Mouse (Mus musculus) liver, embryonic 14.5 days (tissue): ENCODE data around the gene Plagl2. TPM values are rescaled to one million over a fixed set of nuclear protein-coding genes. Genes with fewer than 3 reads are reported as not detected.
"Not testable (repeated sequence)": the region's sequence is repeated elsewhere in the genome, so short reads cannot be mapped to it uniquely, and the experiment has no call there.

Experiments
- ATAC-seq: fragments of 200-750 bp; cut with Nextera tagmentation; 2 replicates; pipeline ENCODE4 v1.8.0; 2017; ENCODE audit warnings: moderate number of reproducible peaks, mild to moderate bottlenecking, moderate library complexity; ENCODE audit not compliant: insufficient read depth
- DNase-seq, 3 experiments: peaks; one replicate each; pipeline ENCODE4 v3.0.0-alpha.2; 2012 to 2013; ENCODE audit warnings: low read depth in 3 of 3, low spot score in 3 of 3
- H3K27ac ChIP-seq: fragments of 300-500 bp; sonication (generic); 2 replicates; pipeline ENCODE4 v1.5.1; 2014; ENCODE audit warnings: moderate library complexity, mild to moderate bottlenecking, control low read depth, inconsistent platforms
- H3K27me3 ChIP-seq: fragments of 300-500 bp; sonication (generic); 2 replicates; pipeline ENCODE4 v1.6.1; 2014; ENCODE audit warnings: mild to moderate bottlenecking, low read length, moderate library complexity; ENCODE audit not compliant: control insufficient read depth, insufficient read depth
- H3K36me3 ChIP-seq: fragments of 300-500 bp; sonication (generic); replicated peaks from 2 replicates; pipeline ENCODE4 v1.6.1; 2014; ENCODE audit warnings: low read depth; ENCODE audit not compliant: control insufficient read depth, insufficient read depth
- H3K4me1 ChIP-seq, 2 experiments: fragments of 200-500 bp in 1 of 2; fragments of 300-500 bp in 1 of 2; sonication (generic) in 1 of 2; replicated peaks; 2 replicates each; pipeline ENCODE4 v1.6.1; 2012 to 2014; ENCODE audit warnings: antibody characterized with exemption in 1 of 2, inconsistent platforms in 1 of 2, low read length in 1 of 2; ENCODE audit not compliant: control insufficient read depth in 2 of 2, insufficient read depth in 2 of 2
- H3K4me2 ChIP-seq: fragments of 300-500 bp; sonication (generic); 2 replicates; pipeline ENCODE4 v1.6.1; 2014; ENCODE audit warnings: low read depth, mild to moderate bottlenecking, control low read depth, moderate library complexity
- H3K4me3 ChIP-seq, 2 experiments: fragments of 200-500 bp in 1 of 2; fragments of 300-500 bp in 1 of 2; sonication (generic) in 1 of 2; 2 replicates each; pipeline ENCODE4 v1.5.1; 2012 to 2014; ENCODE audit warnings: low read depth in 2 of 2, low read length in 2 of 2, mild to moderate bottlenecking in 2 of 2, control low read depth in 1 of 2, inconsistent platforms in 1 of 2, moderate library complexity in 1 of 2; ENCODE audit not compliant: insufficient read depth in 1 of 2
- H3K9ac ChIP-seq: fragments of 300-500 bp; sonication (generic); replicated peaks from 2 replicates; pipeline ENCODE4 v1.6.1; 2014; ENCODE audit warnings: mild to moderate bottlenecking, control low read depth, moderate library complexity
- H3K9me3 ChIP-seq: fragments of 300-500 bp; sonication (generic); 2 replicates; pipeline ENCODE4 v1.6.1; 2016; ENCODE audit warnings: low read length, mixed read lengths; ENCODE audit not compliant: control insufficient read depth
- CTCF ChIP-seq: IDR thresholded peaks from 2 replicates; pipeline ENCODE4 v1.5.1; 2016; ENCODE audit warnings: antibody characterized with exemption, low read depth, control low read depth
- EP300 ChIP-seq: IDR thresholded peaks from 2 replicates; pipeline ENCODE4 v1.6.1; 2016; ENCODE audit warnings: antibody characterized with exemption, low read depth
- WGBS: fragments of 180-500 bp; shearing (Covaris S2); extraction: QIAGEN DNeasy Blood & Tissue Kit; methylation state at CpG from one replicate; pipeline ENCODE4 v1.1.7; 2014; ENCODE audit not compliant: insufficient replicate concordance; 5-methylcytosine and 5-hydroxymethylcytosine counted together
- polyA plus RNA-seq, 2 experiments: library from polyadenylated mRNA; depleted of rRNA in 1 of 2; stranded (reverse) in 1 of 2; unstranded in 1 of 2; fragments of >200 nt; fragmentation: Nextera tagmentation in 1 of 2; extraction: Ambion mirVana in 1 of 2; gene quantifications; 2 replicates each; pipeline versions ENCODE4 v1.2.1 to v1.2.3; 2012 to 2014

Plagl2 gene
- polyA plus RNA-seq, 2 experiments = 14.5 to 23.9 TPM

- ATAC-seq, H3K9me3 ChIP-seq, DNase-seq, H3K4me3 ChIP-seq, H3K4me2 ChIP-seq, H3K27me3 ChIP-seq, H3K27ac ChIP-seq, H3K36me3 ChIP-seq, H3K9ac ChIP-seq: not testable (repeated sequence)
- 83% methylated on average over 5 of the region's 5 CpGs for WGBS
- TF ChIP-seq CTCF = peak; percentile 38; the same call in 1 of the 2 replicates
- peaks cover 3 to 10% of the 10 kb centered on the region in 2 experiments for H3K4me1 ChIP-seq
These were observed 35.6 kb upstream of the Plagl2 start for GRCm38 (mm10) chr2:153276846-153277245.

GRCm38 (mm10) chr2:153276440-153276839 lies 35.2 kb upstream of the Plagl2 start:
- H3K27me3 ChIP-seq = no peaks in the 10 kb centered on the region
- WGBS = 72% methylated on average over 8 of the region's 8 CpGs
- no peak for TF ChIP-seq CTCF
- TF ChIP-seq EP300 = no peak

GRCm38 (mm10) chr2:153275577-153275976 lies 34.4 kb upstream of the Plagl2 start:
- not testable (repeated sequence) for H3K4me2 ChIP-seq, H3K4me3 ChIP-seq, DNase-seq, ATAC-seq, H3K9ac ChIP-seq, H3K36me3 ChIP-seq, H3K27me3 ChIP-seq, H3K9me3 ChIP-seq, H3K27ac ChIP-seq
- WGBS = 31% methylated on average over 3 of the region's 3 CpGs
- H3K4me1 ChIP-seq = peaks cover 3 to 14% of the 10 kb centered on the region in 2 experiments

More at GRCm38 (mm10) chr2:153276440-153276839, 35.2 kb upstream of the Plagl2 start:
- ATAC-seq (no peak), DNase-seq (no peak)
- no peaks in the 10 kb centered on the region for H3K9me3 ChIP-seq
- H3K9ac ChIP-seq = no peak overlapping the region
- H3K4me1 ChIP-seq = peaks cover 3 to 10% of the 10 kb centered on the region in 2 experiments
- H3K4me3 ChIP-seq = no peak overlapping the region
- no peak overlapping the region for H3K4me2 ChIP-seq
- H3K27ac ChIP-seq = no peak overlapping the region
- no peaks in the 10 kb centered on the region for H3K36me3 ChIP-seq

- TF ChIP-seq EP300 (no peak), CTCF (no peak)
- H3K4me3 ChIP-seq = no peak overlapping the region
- peaks cover 3 to 15% of the 10 kb centered on the region in 2 experiments for H3K4me1 ChIP-seq
- no peaks in the 10 kb centered on the region for H3K9me3 ChIP-seq
- H3K9ac ChIP-seq = no peak overlapping the region
- H3K27me3 ChIP-seq = no peaks in the 10 kb centered on the region
- WGBS = 63% methylated on average over 6 of the region's 6 CpGs
- DNase-seq (no peak), ATAC-seq (peak; percentile 4; the same call in 1 of the 2 replicates)
- H3K4me2 ChIP-seq = no peak overlapping the region
- H3K27ac ChIP-seq = no peak overlapping the region
- H3K36me3 ChIP-seq = no peaks in the 10 kb centered on the region
These were observed 33.7 kb upstream of the Plagl2 start for GRCm38 (mm10) chr2:153274919-153275247.

GRCm38 (mm10) chr2:153274200-153274918 lies 33.1 kb upstream of the Plagl2 start:
- not testable (repeated sequence) for H3K4me2 ChIP-seq, DNase-seq, H3K9ac ChIP-seq, H3K36me3 ChIP-seq, H3K4me3 ChIP-seq, H3K9me3 ChIP-seq, H3K27me3 ChIP-seq, H3K27ac ChIP-seq
- ATAC-seq = peak; percentile 70; the same call in 1 of the 2 replicates
- 31% methylated on average over 6 of the region's 6 CpGs for WGBS
- peaks cover 3 to 15% of the 10 kb centered on the region in 2 experiments for H3K4me1 ChIP-seq

- H3K27me3 ChIP-seq, DNase-seq, H3K4me3 ChIP-seq, H3K4me2 ChIP-seq, H3K9ac ChIP-seq, H3K27ac ChIP-seq, H3K9me3 ChIP-seq: not testable (repeated sequence)
- ATAC-seq = peak; percentile 47; the same call in 1 of the 2 replicates
- Histone ChIP-seq H3K4me1 (peaks cover 0 to 12% of the 10 kb centered on the region in 2 experiments), H3K36me3 (peaks cover 11% of the 10 kb centered on the region)
- WGBS = 24% methylated on average over 8 of the region's 8 CpGs
These were observed 29.1 kb upstream of the Plagl2 start for GRCm38 (mm10) chr2:153270231-153270915.
